Mouse (Mus musculus): ENCODE results near the gene Nol3. TPM values are rescaled to one million over a fixed set of nuclear protein-coding genes. Genes with fewer than 3 reads are reported as not detected.

Nol3 gene
- polyA plus RNA-seq, 1 experiment = 3.5 TPM

GRCm38 (mm10) chr8:105311718-105312117 is 35.8 kb downstream of the Nol3 start:
- peaks cover 11% of the 10 kb centered on the region for H3K4me1 ChIP-seq (replicated peaks; ENCODE audit: control insufficient read depth, insufficient read depth, low read length)
- 98% methylated on average over 1 of the region's 1 CpGs for WGBS
- DNase-seq = no peak
- no peak overlapping the region for H3K27ac ChIP-seq (ENCODE audit: control insufficient read depth, insufficient read depth, low read length)
- no peak overlapping the region for H3K4me3 ChIP-seq (ENCODE audit: control insufficient read depth, insufficient read depth, low read length)
- H3K27me3 ChIP-seq (ENCODE audit: control insufficient read depth, insufficient read depth, low read length) = no peaks in the 10 kb centered on the region
- no peak for TF ChIP-seq CTCF (IDR thresholded peaks at IDR 0.05; ENCODE audit: borderline replicate concordance, control insufficient read depth, extremely low read depth, insufficient read depth, low read length, poor library complexity)
- TF ChIP-seq POLR2A (IDR thresholded peaks at IDR 0.05; ENCODE audit: control insufficient read depth, extremely low read depth, insufficient read depth, low read length, poor library complexity) = no peak
- H3K36me3 ChIP-seq (ENCODE audit: control insufficient read depth, insufficient read depth, low read length) = no peaks in the 10 kb centered on the region

DNA sequence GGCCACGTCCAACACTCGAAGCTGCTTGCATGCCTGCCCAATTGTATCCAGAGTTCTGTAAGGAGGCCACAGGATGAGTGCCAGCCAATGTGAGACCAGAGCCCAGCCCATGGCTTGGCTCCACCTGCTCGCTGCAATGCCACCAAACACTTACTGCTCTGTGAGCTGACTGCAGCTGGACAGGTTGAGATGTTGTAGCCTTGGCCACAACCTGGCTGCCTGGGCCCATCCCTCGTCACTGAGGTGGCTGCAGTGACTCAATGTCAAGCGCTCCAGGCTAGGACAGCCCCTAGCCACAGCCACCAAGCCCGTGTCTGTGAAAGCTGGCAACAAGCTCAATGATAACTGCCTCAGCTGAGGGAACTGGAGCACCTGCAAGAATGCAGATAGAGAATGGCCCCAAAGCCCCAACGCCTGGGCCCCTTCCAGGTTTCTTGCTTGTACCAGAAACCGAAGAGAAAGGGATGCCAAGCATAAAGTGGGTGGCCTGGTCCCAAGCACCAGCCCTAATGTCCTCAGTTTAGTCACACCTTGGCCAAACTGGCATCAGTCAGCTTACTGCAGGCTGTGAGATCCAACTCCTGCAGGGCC is 37.0 kb downstream of the Nol3 start:
- Histone ChIP-seq H3K4me1 (replicated peaks; ENCODE audit: control insufficient read depth, insufficient read depth, low read length) (no peaks in the 10 kb centered on the region), H3K36me3 (ENCODE audit: control insufficient read depth, insufficient read depth, low read length) (no peaks in the 10 kb centered on the region), H3K27me3 (ENCODE audit: control insufficient read depth, insufficient read depth, low read length) (no peaks in the 10 kb centered on the region), H3K27ac (ENCODE audit: control insufficient read depth, insufficient read depth, low read length) (no peak overlapping the region), H3K4me3 (ENCODE audit: control insufficient read depth, insufficient read depth, low read length) (no peak overlapping the region)
- 95% methylated on average over 8 of the region's 8 CpGs for WGBS
- DNase-seq = no peak
- TF ChIP-seq POLR2A (IDR thresholded peaks at IDR 0.05; ENCODE audit: control insufficient read depth, extremely low read depth, insufficient read depth, low read length, poor library complexity) (no peak), CTCF (IDR thresholded peaks at IDR 0.05; ENCODE audit: borderline replicate concordance, control insufficient read depth, extremely low read depth, insufficient read depth, low read length, poor library complexity) (no peak)

GRCm38 (mm10) chr8:105313622-105314402 is 37.9 kb downstream of the Nol3 start:
- DNase-seq = no peak
- Histone ChIP-seq H3K36me3 (ENCODE audit: control insufficient read depth, insufficient read depth, low read length) (peaks cover 5% of the 10 kb centered on the region; the same call in 1 of the 2 replicates), H3K4me3 (ENCODE audit: control insufficient read depth, insufficient read depth, low read length) (no peak overlapping the region), H3K27me3 (ENCODE audit: control insufficient read depth, insufficient read depth, low read length) (no peaks in the 10 kb centered on the region), H3K4me1 (replicated peaks; ENCODE audit: control insufficient read depth, insufficient read depth, low read length) (no peaks in the 10 kb centered on the region), H3K27ac (ENCODE audit: control insufficient read depth, insufficient read depth, low read length) (no peak overlapping the region)
- 96% methylated on average over 9 of the region's 9 CpGs for WGBS
- TF ChIP-seq CTCF (IDR thresholded peaks at IDR 0.05; ENCODE audit: borderline replicate concordance, control insufficient read depth, extremely low read depth, insufficient read depth, low read length, poor library complexity) (no peak), POLR2A (IDR thresholded peaks at IDR 0.05; ENCODE audit: control insufficient read depth, extremely low read depth, insufficient read depth, low read length, poor library complexity) (no peak)

DNA sequence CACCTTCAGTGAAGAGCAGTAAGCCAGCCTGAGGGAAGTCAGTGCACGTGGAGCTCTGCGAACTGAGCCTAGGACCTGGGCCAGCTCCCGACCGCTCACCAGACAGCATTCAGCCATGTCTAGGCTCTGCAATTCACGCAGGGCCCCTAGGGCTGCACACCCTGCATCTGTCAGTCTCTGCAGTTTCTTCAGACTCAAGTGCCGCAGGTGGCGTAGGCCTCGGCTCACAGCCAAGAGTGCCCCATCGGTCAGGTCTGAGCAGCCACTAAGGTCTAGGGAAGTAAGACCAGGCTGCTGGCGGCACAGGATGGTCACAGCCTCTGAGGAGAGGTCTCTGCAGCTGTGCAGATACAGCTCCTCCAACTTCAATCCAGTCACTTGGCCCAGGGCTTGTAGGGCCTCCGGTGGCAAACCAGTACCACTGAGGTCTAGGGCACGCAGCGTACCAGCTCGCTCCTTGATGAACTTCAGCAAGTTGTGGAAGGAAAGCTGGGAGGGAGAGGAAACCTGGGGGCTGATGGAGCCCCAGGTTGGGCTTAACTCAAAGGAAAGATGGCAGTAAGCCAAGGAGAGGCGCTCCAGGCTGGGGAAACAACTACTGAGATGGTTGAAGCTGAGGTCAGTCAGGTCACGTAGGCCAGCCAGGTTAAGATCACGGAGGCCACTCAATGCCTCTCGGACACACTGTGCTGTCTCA is 39.3 kb downstream of the Nol3 start:
- no peak overlapping the region for H3K27ac ChIP-seq (ENCODE audit: control insufficient read depth, insufficient read depth, low read length)
- WGBS = 98% methylated on average over 18 of the region's 18 CpGs
- no peak for DNase-seq
- no peak overlapping the region for H3K4me3 ChIP-seq (ENCODE audit: control insufficient read depth, insufficient read depth, low read length)
- H3K27me3 ChIP-seq (ENCODE audit: control insufficient read depth, insufficient read depth, low read length) = no peaks in the 10 kb centered on the region
- peaks cover 5% of the 10 kb centered on the region; the same call in 1 of the 2 replicates for H3K36me3 ChIP-seq (ENCODE audit: control insufficient read depth, insufficient read depth, low read length)
- H3K4me1 ChIP-seq (replicated peaks; ENCODE audit: control insufficient read depth, insufficient read depth, low read length) = no peaks in the 10 kb centered on the region
- TF ChIP-seq POLR2A (IDR thresholded peaks at IDR 0.05; ENCODE audit: control insufficient read depth, extremely low read depth, insufficient read depth, low read length, poor library complexity) (no peak), CTCF (IDR thresholded peaks at IDR 0.05; ENCODE audit: borderline replicate concordance, control insufficient read depth, extremely low read depth, insufficient read depth, low read length, poor library complexity) (no peak)

DNA sequence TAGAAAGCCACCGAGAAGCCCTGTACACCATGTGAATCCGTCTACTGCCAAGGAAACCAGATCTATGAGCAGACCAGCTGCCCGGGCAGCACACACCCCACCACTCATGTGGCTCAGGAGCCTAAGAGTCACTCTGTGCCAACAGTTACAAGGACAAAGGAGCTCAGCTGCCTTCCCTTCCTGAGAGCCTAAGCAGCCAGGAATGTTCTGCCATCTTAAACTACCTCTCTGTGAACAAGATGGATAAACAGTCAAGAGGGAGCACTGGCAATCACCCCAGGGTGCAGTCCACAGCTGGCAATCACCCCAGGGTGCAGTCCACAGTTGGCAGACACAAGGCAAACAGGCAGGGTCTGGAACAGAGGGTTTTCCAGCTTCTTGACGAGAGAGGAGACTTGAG is 42.0 kb downstream of the Nol3 start:
- WGBS = 96% methylated on average over 4 of the region's 4 CpGs
- DNase-seq = no peak
- H3K36me3 ChIP-seq (ENCODE audit: control insufficient read depth, insufficient read depth, low read length) = peaks cover 5% of the 10 kb centered on the region; the same call in 1 of the 2 replicates
- H3K27ac ChIP-seq (ENCODE audit: control insufficient read depth, insufficient read depth, low read length) = no peak overlapping the region
- no peaks in the 10 kb centered on the region for H3K4me1 ChIP-seq (replicated peaks; ENCODE audit: control insufficient read depth, insufficient read depth, low read length)
- H3K4me3 ChIP-seq (ENCODE audit: control insufficient read depth, insufficient read depth, low read length) = no peak overlapping the region
- TF ChIP-seq POLR2A (IDR thresholded peaks at IDR 0.05; ENCODE audit: control insufficient read depth, extremely low read depth, insufficient read depth, low read length, poor library complexity) (no peak), CTCF (IDR thresholded peaks at IDR 0.05; ENCODE audit: borderline replicate concordance, control insufficient read depth, extremely low read depth, insufficient read depth, low read length, poor library complexity) (no peak)
- H3K27me3 ChIP-seq (ENCODE audit: control insufficient read depth, insufficient read depth, low read length) = no peaks in the 10 kb centered on the region

DNA sequence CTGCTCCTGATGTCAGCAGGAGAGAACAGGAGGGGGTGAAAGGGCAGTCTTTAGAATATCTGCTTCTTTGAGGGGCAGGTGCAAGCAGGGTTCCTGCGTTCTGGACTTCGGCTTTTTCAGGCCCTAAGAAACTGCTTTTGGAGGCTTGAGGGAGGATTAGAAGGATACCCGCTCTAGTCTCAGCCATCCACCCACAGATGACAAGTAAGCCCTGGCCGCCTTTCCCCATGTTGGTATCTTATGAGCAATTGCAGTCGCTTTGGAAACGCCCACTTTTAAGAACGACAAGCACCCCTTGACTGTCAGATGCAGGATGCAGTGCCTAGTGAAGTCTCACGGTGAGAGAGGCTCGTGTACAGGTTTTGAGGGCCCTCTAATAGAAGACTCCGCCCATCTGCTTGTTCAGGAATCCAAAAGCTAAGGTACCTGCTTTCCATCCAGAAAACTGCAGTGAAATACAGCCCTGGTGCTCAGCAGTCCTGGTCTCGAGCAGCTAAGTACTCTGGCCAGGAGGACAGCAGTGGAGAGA is 42.8 kb downstream of the Nol3 start:
- no peak for DNase-seq
- H3K4me1 ChIP-seq (replicated peaks; ENCODE audit: control insufficient read depth, insufficient read depth, low read length) = no peaks in the 10 kb centered on the region
- H3K27me3 ChIP-seq (ENCODE audit: control insufficient read depth, insufficient read depth, low read length) = no peaks in the 10 kb centered on the region
- H3K36me3 ChIP-seq (ENCODE audit: control insufficient read depth, insufficient read depth, low read length) = peaks cover 5% of the 10 kb centered on the region; the same call in 1 of the 2 replicates
- no peak for TF ChIP-seq POLR2A (IDR thresholded peaks at IDR 0.05; ENCODE audit: control insufficient read depth, extremely low read depth, insufficient read depth, low read length, poor library complexity)
- TF ChIP-seq CTCF (IDR thresholded peaks at IDR 0.05; ENCODE audit: borderline replicate concordance, control insufficient read depth, extremely low read depth, insufficient read depth, low read length, poor library complexity) = no peak
- H3K4me3 ChIP-seq (ENCODE audit: control insufficient read depth, insufficient read depth, low read length) = no peak overlapping the region
- 95% methylated on average over 11 of the region's 11 CpGs for WGBS
- H3K27ac ChIP-seq (ENCODE audit: control insufficient read depth, insufficient read depth, low read length) = no peak overlapping the region
